Mouse (Mus musculus): Measurements from ENCODE around the gene Tma7.

- TF ChIP-seq POLR2A (IDR thresholded peaks at IDR 0.05; ENCODE audit: low read depth, low read length) (no peak), CTCF (conservative IDR thresholded peaks at IDR 0.05 in 1 of 2, IDR thresholded peaks at IDR 0.05 in 1 of 2; ENCODE audit: low read depth in 2 of 2, low read length in 2 of 2) (no peak), RAD21 (IDR thresholded peaks at IDR 0.05; ENCODE audit: low read depth, low read length) (no peak), ETS1 (conservative IDR thresholded peaks at IDR 0.05; ENCODE audit: low read depth, low read length) (no peak)
These were observed 28.5 kb downstream of the Tma7 start for GRCm38 (mm10) chr9:109053851-109054250.

Data from CH12.LX (cell line).